Comparison of ENCODE assay signal across 22 mouse cellular contexts in genomic region chr10:23327651-23328050, GRCm38 (mm10). TPM values are rescaled to one million over a fixed set of nuclear protein-coding genes. Genes with fewer than 3 reads are reported as not detected.
"Had no signal": no experiment of that assay in that cellular context is flagged by ENCODE, and none has a peak within 500 bp of the region (broad histone marks: within the 10 kb centered on the region; RNA-seq: fewer than 3 reads in every experiment).

No protein-coding gene starts in this region.

- H3K27me3 ChIP-seq: heart, embryonic 12.5 days; hindbrain, embryonic 12.5 days; kidney, embryonic 15.5 days; limb, embryonic 13.5 days; limb, embryonic 15.5 days; liver, embryonic 12.5 days had no signal

- H3K27ac ChIP-seq: heart, embryonic 10.5 days; hindbrain, embryonic 10.5 days; hindbrain, embryonic 12.5 days; hindbrain, embryonic 14.5 days; kidney, embryonic 15.5 days; kidney, postnatal 0 days; limb, embryonic 13.5 days; limb, embryonic 15.5 days; liver, embryonic 12.5 days; liver, embryonic 14.5 days had no signal

- DNase-seq: forebrain, postnatal 0 days; heart, adult 18-20 months; heart, postnatal 10 days; heart, postnatal 4 days; kidney, adult 11 months; kidney, adult 8-10 months; kidney, postnatal 14 days; layer of hippocampus, adult 9-11 months; layer of hippocampus, postnatal 36 days; left cerebral cortex, postnatal 4 days had no signal

- H3K4me3 ChIP-seq: heart, embryonic 10.5 days; heart, embryonic 12.5 days; hindbrain, embryonic 10.5 days; hindbrain, embryonic 12.5 days; kidney, embryonic 15.5 days; limb, embryonic 13.5 days; limb, embryonic 15.5 days; liver, embryonic 12.5 days had no signal

- H3K4me1 ChIP-seq: heart, embryonic 10.5 days; heart, embryonic 12.5 days; hindbrain, embryonic 10.5 days; hindbrain, embryonic 12.5 days; kidney, embryonic 15.5 days; liver, embryonic 12.5 days had no signal

- H3K36me3 ChIP-seq: heart, embryonic 10.5 days; heart, embryonic 12.5 days; hindbrain, embryonic 10.5 days; hindbrain, embryonic 12.5 days; kidney, embryonic 15.5 days; limb, embryonic 13.5 days; limb, embryonic 15.5 days; liver, embryonic 12.5 days had no signal

RNA-seq across cellular contexts. Expression of gene Eya4, which starts 22.9 kb away (rescaled TPM):
- total RNA-seq: granulocyte monocyte progenitor cell, adult 5-6 weeks had no signal
